Mouse (Mus musculus) embryonic facial prominence, embryonic 13.5 days (tissue): ENCODE data around the gene Esrp2. TPM values are rescaled to one million over a fixed set of nuclear protein-coding genes. Genes with fewer than 3 reads are reported as not detected.

Source experiments
- ATAC-seq: fragments of 200-750 bp; cut with Nextera tagmentation; 2 replicates; pipeline ENCODE4 v1.8.0; 2017; ENCODE audit warnings: low read depth; ENCODE audit not compliant: insufficient number of reproducible peaks, insufficient read depth, low FRiP score, low TSS enrichment
- H3K27ac ChIP-seq: fragments of 300-500 bp; sonication (generic); 2 replicates; pipeline ENCODE4 v1.5.1; 2015; ENCODE audit warnings: moderate library complexity, mild to moderate bottlenecking, inconsistent platforms
- H3K27me3 ChIP-seq: fragments of 300-500 bp; sonication (generic); 2 replicates; pipeline ENCODE4 v1.6.1; 2015; ENCODE audit warnings: mild to moderate bottlenecking, inconsistent platforms
- H3K36me3 ChIP-seq: fragments of 300-500 bp; sonication (generic); 2 replicates; pipeline ENCODE4 v1.6.1; 2015; ENCODE audit warnings: mild to moderate bottlenecking, inconsistent platforms
- H3K4me1 ChIP-seq: fragments of 300-500 bp; sonication (generic); 2 replicates; pipeline ENCODE4 v1.6.1; 2015; ENCODE audit warnings: inconsistent platforms
- H3K4me2 ChIP-seq: fragments of 300-500 bp; sonication (generic); 2 replicates; pipeline ENCODE4 v1.6.1; 2015; ENCODE audit warnings: moderate library complexity, mild to moderate bottlenecking, inconsistent platforms
- H3K4me3 ChIP-seq: fragments of 300-500 bp; sonication (generic); 2 replicates; pipeline ENCODE4 v1.5.1; 2015; ENCODE audit warnings: mild to moderate bottlenecking, inconsistent platforms
- H3K9ac ChIP-seq: fragments of 300-500 bp; sonication (generic); 2 replicates; pipeline ENCODE4 v1.6.1; 2015; ENCODE audit warnings: mild to moderate bottlenecking, inconsistent platforms
- H3K9me3 ChIP-seq: fragments of 300-500 bp; sonication (generic); 2 replicates; pipeline ENCODE4 v1.6.1; 2016; ENCODE audit warnings: inconsistent platforms
- WGBS: fragments of 180-500 bp; shearing (Covaris S2); methylation state at CpG from one replicate; pipeline ENCODE4 v1.1.7; 2015; ENCODE audit warnings: mixed read lengths; 5-methylcytosine and 5-hydroxymethylcytosine counted together
- polyA plus RNA-seq: library from polyadenylated mRNA; unstranded; fragments of >200 nt; fragmentation: Nextera tagmentation; extraction: Ambion mirVana; gene quantifications from 2 replicates; pipeline ENCODE4 v1.2.1, GENCODE M21; 2015

Gene Esrp2
- polyA plus RNA-seq, 1 experiment from 2014 or later: 25.9 TPM

DNA sequence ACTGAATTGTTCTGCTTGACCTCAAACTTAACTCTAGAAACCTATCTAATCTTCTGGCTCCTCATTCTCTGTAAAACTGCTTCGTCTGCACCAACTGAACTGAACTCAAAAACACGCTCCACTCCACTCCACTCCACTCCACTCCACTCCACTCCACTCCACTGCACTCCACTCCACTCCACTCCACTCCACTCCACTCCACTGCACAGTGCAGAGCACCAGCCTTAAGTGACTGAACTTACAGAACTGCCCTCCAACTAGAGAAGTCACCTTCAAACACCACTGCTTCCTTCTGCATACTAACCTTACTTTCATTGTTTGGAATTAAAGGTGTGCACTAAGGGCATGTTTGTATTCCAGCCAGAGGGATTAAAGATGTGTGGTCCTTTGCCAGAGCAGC, 24.7 kb downstream of the Esrp2 start:
- no peak overlapping the region for H3K27ac ChIP-seq
- H3K27me3 ChIP-seq: no peaks in the 10 kb centered on the region
- peaks cover 60% of the 10 kb centered on the region for H3K36me3 ChIP-seq
- H3K9me3 ChIP-seq: no peaks in the 10 kb centered on the region
- no peak overlapping the region for H3K4me2 ChIP-seq
- no peak overlapping the region for H3K9ac ChIP-seq
- WGBS: 90% methylated on average over 2 of the region's 2 CpGs
- no peak overlapping the region for H3K4me3 ChIP-seq
- ATAC-seq: no peak
- H3K4me1 ChIP-seq: no peaks in the 10 kb centered on the region

DNA sequence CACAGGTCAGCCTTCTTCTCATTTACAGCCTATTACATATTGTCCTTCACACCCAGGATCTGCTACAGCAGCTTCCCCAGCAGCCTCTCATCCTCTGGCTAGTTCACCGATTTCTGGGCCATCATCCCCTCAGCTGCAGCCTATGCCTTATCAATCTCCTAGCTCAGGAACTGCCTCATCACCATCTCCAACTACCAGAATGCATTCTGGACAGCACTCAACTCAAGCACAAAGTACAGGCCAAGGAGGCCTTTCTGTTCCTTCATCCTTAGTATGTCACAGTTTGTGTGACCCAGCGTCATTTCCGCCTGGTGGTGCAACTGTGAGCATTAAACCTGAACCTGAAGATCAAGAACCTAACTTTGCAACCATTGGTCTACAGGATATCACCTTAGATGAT, 28.0 kb downstream of the Esrp2 start:
- WGBS: 92% methylated on average over 3 of the region's 3 CpGs
- Histone ChIP-seq H3K27ac (no peak overlapping the region), H3K4me2 (no peak overlapping the region), H3K9me3 (no peaks in the 10 kb centered on the region), H3K36me3 (peaks cover 57% of the 10 kb centered on the region), H3K4me1 (no peaks in the 10 kb centered on the region), H3K9ac (no peak overlapping the region; the same call in 1 of the 2 replicates), H3K4me3 (no peak overlapping the region), H3K27me3 (no peaks in the 10 kb centered on the region)
- no peak for ATAC-seq

DNA sequence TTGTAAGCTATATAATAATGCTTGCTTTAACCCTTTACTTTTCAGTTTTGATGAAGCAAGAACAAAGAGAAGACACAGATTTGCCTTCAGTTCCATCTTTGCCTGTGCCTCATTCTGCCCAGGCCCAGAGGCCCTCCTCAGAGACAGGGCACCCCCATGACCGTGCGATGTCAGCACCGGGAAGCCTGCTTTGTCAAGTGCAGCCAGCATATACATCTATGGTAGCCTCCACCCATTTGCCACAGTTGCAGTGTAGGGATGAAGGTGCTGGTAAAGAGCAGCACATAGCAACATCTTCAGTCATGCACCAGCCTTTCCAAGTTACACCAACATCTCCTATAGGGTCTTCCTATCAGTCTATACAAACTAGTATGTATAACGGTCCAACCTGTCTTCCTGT, 28.7 kb downstream of the Esrp2 start:
- WGBS: 97% methylated on average over 4 of the region's 4 CpGs
- no peak overlapping the region for H3K4me2 ChIP-seq
- H3K4me1 ChIP-seq: no peaks in the 10 kb centered on the region
- H3K27ac ChIP-seq: no peak overlapping the region
- H3K9ac ChIP-seq: no peak overlapping the region
- no peaks in the 10 kb centered on the region for H3K27me3 ChIP-seq
- no peaks in the 10 kb centered on the region for H3K9me3 ChIP-seq
- no peak for ATAC-seq
- H3K4me3 ChIP-seq: no peak overlapping the region
- peaks cover 62% of the 10 kb centered on the region for H3K36me3 ChIP-seq

DNA sequence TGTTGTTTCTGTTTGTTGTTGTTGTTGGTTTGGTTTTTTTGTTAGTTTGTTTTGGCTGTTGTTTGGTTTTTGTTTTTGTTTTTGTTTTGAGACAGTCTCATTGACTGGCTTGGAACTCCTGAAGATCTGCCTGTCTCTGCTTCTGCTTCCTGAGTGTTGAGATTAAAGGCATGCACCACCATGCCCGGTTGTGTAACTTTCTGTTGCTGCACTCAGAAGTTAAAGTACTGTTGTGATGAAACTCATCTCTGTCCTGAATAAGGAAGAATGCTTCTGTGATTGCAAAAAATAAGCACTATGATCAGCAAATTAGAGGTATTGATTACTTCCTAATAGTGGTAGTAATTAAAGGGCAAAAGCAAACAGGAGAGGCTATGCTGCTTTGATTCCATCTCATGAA, 30.6 kb downstream of the Esrp2 start:
- H3K27ac ChIP-seq: no peak overlapping the region
- no peaks in the 10 kb centered on the region for H3K4me1 ChIP-seq
- no peaks in the 10 kb centered on the region for H3K9me3 ChIP-seq
- no peak overlapping the region for H3K9ac ChIP-seq
- no peak overlapping the region for H3K4me3 ChIP-seq
- no peak overlapping the region for H3K4me2 ChIP-seq
- 84% methylated on average over 1 of the region's 1 CpGs for WGBS
- ATAC-seq: no peak
- H3K36me3 ChIP-seq: peaks cover 63% of the 10 kb centered on the region
- no peaks in the 10 kb centered on the region for H3K27me3 ChIP-seq

DNA sequence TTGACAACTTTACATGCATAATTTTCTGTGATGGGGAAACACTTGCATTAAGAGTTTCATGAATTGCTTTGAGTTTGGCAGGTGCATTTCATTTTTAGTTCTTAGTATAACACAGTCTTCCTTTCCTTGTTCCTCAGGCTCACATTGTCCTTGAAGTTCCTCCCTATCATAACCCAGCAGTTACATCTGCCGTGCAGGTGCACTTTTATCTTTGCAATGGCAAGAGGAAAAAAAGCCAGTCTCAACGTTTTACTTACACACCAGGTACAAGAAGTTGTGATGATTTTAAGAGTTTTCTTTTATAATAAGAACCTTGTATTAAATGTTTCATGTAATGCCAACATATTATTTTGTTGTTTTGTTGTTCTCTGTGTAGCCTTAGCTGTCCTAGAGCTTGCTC, 32.9 kb downstream of the Esrp2 start:
- H3K4me3 ChIP-seq: no peak overlapping the region
- WGBS: 95% methylated on average over 2 of the region's 2 CpGs
- peaks cover 56% of the 10 kb centered on the region for H3K36me3 ChIP-seq
- no peak for ATAC-seq
- no peak overlapping the region for H3K9ac ChIP-seq
- no peaks in the 10 kb centered on the region for H3K4me1 ChIP-seq
- no peaks in the 10 kb centered on the region for H3K27me3 ChIP-seq
- H3K27ac ChIP-seq: no peak overlapping the region
- H3K9me3 ChIP-seq: no peaks in the 10 kb centered on the region
- H3K4me2 ChIP-seq: no peak overlapping the region

DNA sequence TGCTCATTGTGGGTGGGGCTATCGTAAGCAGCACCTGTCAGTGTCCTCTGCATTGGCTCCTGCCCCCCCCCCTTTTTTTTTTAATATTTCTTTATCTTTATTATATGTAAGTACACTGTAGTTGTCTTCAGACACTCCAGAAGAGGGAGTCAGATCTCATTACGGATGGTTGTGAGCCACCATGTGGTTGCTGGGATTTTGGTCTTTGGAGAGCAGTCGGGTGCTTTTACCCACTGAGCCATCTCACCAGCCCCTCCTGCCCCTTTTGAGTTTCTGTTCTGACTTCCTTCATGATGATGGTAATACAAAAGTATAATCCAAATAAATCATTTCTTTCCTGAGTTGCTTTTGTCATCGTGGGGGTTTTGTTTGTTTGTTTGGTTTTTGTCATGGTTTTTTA, 34.5 kb downstream of the Esrp2 start:
- Histone ChIP-seq H3K4me2 (no peak overlapping the region), H3K4me1 (no peaks in the 10 kb centered on the region), H3K4me3 (no peak overlapping the region), H3K27ac (no peak overlapping the region), H3K9me3 (no peaks in the 10 kb centered on the region), H3K9ac (no peak overlapping the region), H3K27me3 (no peaks in the 10 kb centered on the region), H3K36me3 (peaks cover 46% of the 10 kb centered on the region)
- whole genome bisulfite sequencing: 85% methylated on average over 4 of the region's 4 CpGs
- no peak for ATAC-seq

Other genes starting within 250 kb of the Esrp2 start
- 0.51 and 0.77 TPM in 2 replicates for gene Nrn1l, start 243.4 kb downstream of the Esrp2 start, polyA plus RNA-seq
- 43.0 and 43.2 TPM in 2 replicates for gene Pskh1, start 236.5 kb downstream of the Esrp2 start, polyA plus RNA-seq
- gene Ctrl, start 203.1 kb downstream of the Esrp2 start, polyA plus RNA-seq: 1.3 and 1.8 TPM in 2 replicates
- 28.6 and 29.0 TPM in 2 replicates for gene Psmb10, start 198.5 kb downstream of the Esrp2 start, polyA plus RNA-seq
- gene Lcat, start 193.6 kb downstream of the Esrp2 start, polyA plus RNA-seq: 2.8 and 5.6 TPM in 2 replicates
- gene Slc12a4, start 170.9 kb downstream of the Esrp2 start, polyA plus RNA-seq: 48.3 and 56.8 TPM in 2 replicates
- not detected in 2 replicates for gene Dpep3, start 157.5 kb downstream of the Esrp2 start, polyA plus RNA-seq
- gene Dus2, start 145.6 kb downstream of the Esrp2 start, polyA plus RNA-seq: 26.7 and 27.9 TPM in 2 replicates
- gene Dpep2nb, start 131.0 kb downstream of the Esrp2 start, polyA plus RNA-seq: not detected in 2 replicates
- 18.1 and 18.8 TPM in 2 replicates for gene Ddx28, start 125.1 kb downstream of the Esrp2 start, polyA plus RNA-seq
- gene Nfatc3, start 78.1 kb downstream of the Esrp2 start, polyA plus RNA-seq: 9.6 and 10.1 TPM in 2 replicates
- 18.1 and 18.7 TPM in 2 replicates for gene Pla2g15, start 13.4 kb upstream of the Esrp2 start, polyA plus RNA-seq
- gene Slc7a6, start 31.9 kb upstream of the Esrp2 start, polyA plus RNA-seq: 57.6 and 59.2 TPM in 2 replicates
- gene Slc7a6os, start 74.0 kb upstream of the Esrp2 start, polyA plus RNA-seq: 43.2 and 46.8 TPM in 2 replicates
- gene Prmt7, start 74.0 kb upstream of the Esrp2 start, polyA plus RNA-seq: 45.0 and 49.4 TPM in 2 replicates
- gene Smpd3, start 201.0 kb upstream of the Esrp2 start, polyA plus RNA-seq: 13.0 and 19.5 TPM in 2 replicates